Mouse (Mus musculus) intestine, postnatal 0 days (tissue): Measurements from ENCODE around the gene Pnp. TPM values are rescaled to one million over a fixed set of nuclear protein-coding genes. Genes with fewer than 3 reads are reported as not detected.
"Not testable (repeated sequence)": the region's sequence is repeated elsewhere in the genome, so short reads cannot be mapped to it uniquely, and the experiment has no call there.

Experiments
- ATAC-seq: fragments of 200-750 bp; cut with Nextera tagmentation; 2 replicates; pipeline ENCODE4 v1.8.0; 2017; ENCODE audit warnings: mild to moderate bottlenecking, moderate TSS enrichment, moderate library complexity
- H3K27ac ChIP-seq: fragments of 300-500 bp; sonication (generic); 2 replicates; pipeline ENCODE4 v1.5.1; 2014; ENCODE audit warnings: mild to moderate bottlenecking, low read depth, low read length, moderate library complexity
- H3K27me3 ChIP-seq: fragments of 300-500 bp; sonication (generic); replicated peaks from 2 replicates; pipeline ENCODE4 v1.6.1; 2014; ENCODE audit warnings: low read length, mixed read lengths; ENCODE audit not compliant: control insufficient read depth, insufficient read depth
- H3K36me3 ChIP-seq: fragments of 300-500 bp; sonication (generic); 2 replicates; pipeline ENCODE4 v1.6.1; 2014; ENCODE audit warnings: mild to moderate bottlenecking, moderate library complexity; ENCODE audit not compliant: control insufficient read depth, insufficient read depth
- H3K4me1 ChIP-seq: fragments of 300-500 bp; sonication (generic); replicated peaks from 2 replicates; pipeline ENCODE4 v1.6.1; 2014; ENCODE audit warnings: antibody characterized with exemption, low read length, mixed read lengths; ENCODE audit not compliant: control insufficient read depth, insufficient read depth
- H3K4me2 ChIP-seq: fragments of 300-500 bp; sonication (generic); replicated peaks from 2 replicates; pipeline ENCODE4 v1.6.1; 2014; ENCODE audit warnings: low read depth, mild to moderate bottlenecking, moderate library complexity
- H3K4me3 ChIP-seq: fragments of 300-500 bp; sonication (generic); 2 replicates; pipeline ENCODE4 v1.5.1; 2014; ENCODE audit warnings: low read depth, low read length
- H3K9ac ChIP-seq: fragments of 300-500 bp; sonication (generic); 2 replicates; pipeline ENCODE4 v1.6.1; 2014; ENCODE audit warnings: mild to moderate bottlenecking, low read depth, low read length
- H3K9me3 ChIP-seq: fragments of 300-500 bp; sonication (generic); 2 replicates; pipeline ENCODE4 v1.6.1; 2016; ENCODE audit warnings: mixed run types; ENCODE audit not compliant: control insufficient read depth
- CTCF ChIP-seq: sonication (generic); IDR thresholded peaks from 2 replicates; pipeline ENCODE4 v1.5.1; 2016; ENCODE audit warnings: low read depth, mild to moderate bottlenecking, control low read depth, antibody characterized with exemption, moderate library complexity
- WGBS: fragments of 180-500 bp; shearing (Covaris S2); extraction: QIAGEN DNeasy Blood & Tissue Kit; methylation state at CpG from one replicate; pipeline ENCODE4 v1.1.7; 2014; 5-methylcytosine and 5-hydroxymethylcytosine counted together
- polyA plus RNA-seq: library from polyadenylated mRNA; unstranded; fragments of >200 nt; fragmentation: Nextera tagmentation; extraction: Ambion mirVana; gene quantifications from 2 replicates; pipeline ENCODE4 v1.2.1, GENCODE M21; 2015

Pnp gene
- polyA plus RNA-seq, 1 experiment from 2014 or later, result 138 TPM

DNA sequence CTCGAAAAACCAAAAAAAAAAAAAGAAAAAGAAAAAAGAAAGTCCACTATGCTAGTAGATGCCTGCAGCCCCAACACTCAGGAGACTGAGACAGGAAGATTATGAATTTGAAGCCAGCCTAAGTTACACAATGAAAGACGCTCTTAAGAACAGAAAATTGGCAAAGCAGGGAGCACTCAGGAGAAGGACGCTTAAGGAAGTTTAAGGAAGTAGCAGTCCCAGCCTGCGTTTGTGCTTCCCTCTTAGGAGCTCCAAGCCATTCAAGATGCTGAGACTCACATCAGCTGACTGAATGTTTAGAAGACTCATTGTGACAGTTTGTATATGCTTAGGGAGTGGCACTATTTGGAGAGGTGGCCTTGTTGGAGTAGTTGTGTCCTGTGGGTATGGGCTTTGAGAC lies 22.8 kb upstream of the Pnp start:
- WGBS, result 63% methylated on average over 4 of the region's 4 CpGs
- TF ChIP-seq CTCF, result no peak
- H3K4me1 ChIP-seq, result no peaks in the 10 kb centered on the region
- H3K27me3 ChIP-seq, result no peaks in the 10 kb centered on the region
- peaks cover 16% of the 10 kb centered on the region for H3K36me3 ChIP-seq
- ATAC-seq, result no peak
- H3K4me3 ChIP-seq, result no peak overlapping the region
- no peak overlapping the region for H3K9ac ChIP-seq
- H3K27ac ChIP-seq, result no peak overlapping the region
- no peaks in the 10 kb centered on the region for H3K9me3 ChIP-seq
- no peak overlapping the region for H3K4me2 ChIP-seq

GRCm38 (mm10) chr14:50911356-50911755 lies 19.5 kb upstream of the Pnp start:
- H3K27ac ChIP-seq, result no peak overlapping the region
- H3K4me3 ChIP-seq, result no peak overlapping the region
- no peak for ATAC-seq
- peaks cover 39% of the 10 kb centered on the region for H3K36me3 ChIP-seq
- no peaks in the 10 kb centered on the region for H3K9me3 ChIP-seq
- H3K4me2 ChIP-seq, result no peak overlapping the region
- no peaks in the 10 kb centered on the region for H3K27me3 ChIP-seq
- H3K4me1 ChIP-seq, result no peaks in the 10 kb centered on the region
- WGBS, result 53% methylated on average over 3 of the region's 3 CpGs
- no peak for TF ChIP-seq CTCF
- H3K9ac ChIP-seq, result no peak overlapping the region

- H3K9me3 ChIP-seq, H3K27ac ChIP-seq, H3K27me3 ChIP-seq, H3K4me1 ChIP-seq, ATAC-seq, H3K9ac ChIP-seq: not testable (repeated sequence)
- peaks cover 25% of the 10 kb centered on the region for H3K36me3 ChIP-seq
- 63% methylated on average over 1 of the region's 1 CpGs for WGBS
- peak overlapping the region; percentile 76 for H3K4me3 ChIP-seq
- H3K4me2 ChIP-seq, result peak overlapping the region; percentile 96
These were observed 7.4 kb upstream of the Pnp start for GRCm38 (mm10) chr14:50923437-50923836.

DNA sequence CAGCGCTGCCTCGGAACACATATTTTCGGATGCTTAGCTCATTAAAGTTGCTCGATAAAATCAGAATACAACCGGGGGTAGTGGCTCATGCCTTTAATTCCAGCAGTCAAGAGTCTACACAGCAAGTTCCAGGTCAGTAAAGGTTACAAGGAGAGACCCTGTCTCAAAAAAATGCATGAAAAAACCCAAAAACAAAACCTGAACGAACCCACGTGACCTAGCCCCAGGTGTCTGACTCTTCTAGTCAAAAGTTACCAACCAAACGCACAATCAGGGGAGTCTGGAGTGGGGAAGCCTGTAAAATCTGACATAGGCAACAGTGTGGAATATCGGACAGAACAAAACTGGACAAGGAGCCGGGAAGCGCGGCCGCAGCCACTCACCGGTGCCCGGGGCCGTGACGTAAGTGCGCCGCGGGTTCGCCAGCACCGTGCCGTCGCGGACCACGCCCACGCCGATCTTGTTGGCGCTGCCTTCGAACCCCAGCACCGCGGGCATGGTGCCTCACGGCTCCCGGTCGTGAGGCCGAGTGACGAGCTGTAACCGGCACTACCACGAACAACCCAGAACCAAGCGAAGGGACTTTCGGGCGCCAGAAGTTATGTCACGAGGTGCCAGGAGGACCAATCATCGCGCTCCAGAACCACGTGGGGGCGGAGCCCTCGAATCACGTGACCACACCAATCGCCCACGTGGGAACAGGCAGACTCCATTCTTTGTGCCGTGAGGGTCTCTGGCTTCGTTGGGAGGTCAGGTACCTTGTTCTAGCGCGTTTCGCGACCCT lies 6.4 kb upstream of the Pnp start, which contains the start of the genes Osgep and Apex1:
Gene Osgep (minus strand): TSS at position 613 of the 784 bp plus-strand sequence.
Gene Apex1 (plus strand): TSS at position 688 of the 784 bp plus-strand sequence.
- WGBS, result under 1% methylated on average over 57 of the region's 57 CpGs
- H3K27me3 ChIP-seq, result no peaks in the 10 kb centered on the region
- peak within 1 kb of the TSS; percentile 76 for H3K9ac ChIP-seq
- H3K4me2 ChIP-seq, result peak within 1 kb of the TSS; percentile 96
- H3K9me3 ChIP-seq, result no peaks in the 10 kb centered on the region
- H3K4me1 ChIP-seq, result no peaks in the 10 kb centered on the region
- peaks cover 32% of the 10 kb centered on the region for H3K36me3 ChIP-seq
- H3K4me3 ChIP-seq, result peak within 1 kb of the TSS; percentile 76
- peak; percentile 95 for ATAC-seq
- peak within 1 kb of the TSS; percentile 94 for H3K27ac ChIP-seq
- TF ChIP-seq CTCF, result no peak

DNA sequence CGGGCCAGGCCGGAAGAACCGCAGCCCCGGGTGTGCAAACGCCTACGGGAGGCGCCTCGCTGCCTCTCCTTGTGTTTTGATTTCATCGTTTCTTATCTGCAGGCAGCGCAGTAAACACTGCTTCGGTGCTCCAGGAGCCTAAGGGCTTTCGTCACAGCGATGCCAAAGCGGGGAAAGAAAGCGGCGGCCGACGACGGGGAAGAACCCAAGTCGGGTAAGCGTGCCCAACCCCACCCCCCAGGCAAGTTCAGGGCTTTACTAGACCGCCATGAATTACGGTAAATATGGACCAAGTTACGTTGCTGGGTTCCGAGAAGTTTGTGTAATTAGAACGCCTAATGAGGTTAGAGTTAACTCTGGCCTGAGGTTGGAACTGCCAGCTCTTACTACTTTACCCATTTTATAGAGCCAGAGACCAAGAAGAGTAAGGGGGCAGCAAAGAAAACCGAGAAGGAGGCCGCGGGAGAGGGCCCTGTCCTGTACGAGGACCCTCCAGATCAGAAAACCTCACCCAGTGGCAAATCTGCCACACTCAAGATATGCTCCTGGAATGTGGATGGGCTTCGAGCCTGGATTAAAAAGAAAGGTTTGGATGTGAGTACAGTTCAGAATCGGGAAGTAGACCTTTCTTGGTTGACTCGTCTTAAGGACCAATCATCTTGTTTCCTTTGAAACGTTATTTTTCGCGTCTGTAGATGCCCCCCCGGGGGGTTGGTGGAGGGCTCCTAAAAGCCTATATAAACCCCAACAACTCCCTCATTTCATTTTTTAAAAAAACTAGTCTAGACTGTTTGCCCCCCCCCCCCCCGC lies 5.6 kb upstream of the Pnp start:
- Histone ChIP-seq H3K27ac (peak overlapping the region; percentile 94), H3K9ac (peak overlapping the region; percentile 76), H3K9me3 (no peaks in the 10 kb centered on the region), H3K27me3 (no peaks in the 10 kb centered on the region), H3K4me2 (peak overlapping the region; percentile 96), H3K4me3 (peak overlapping the region; percentile 76), H3K4me1 (no peaks in the 10 kb centered on the region), H3K36me3 (peaks cover 30% of the 10 kb centered on the region)
- WGBS, result under 1% methylated on average over 32 of the region's 38 CpGs
- TF ChIP-seq CTCF, result no peak
- peak; percentile 42 for ATAC-seq

- no peak for ATAC-seq
- 0 out of 2 replicates have a peak, but pooled peaks cover 5% of the 10 kb centered on the region for H3K4me1 ChIP-seq
- no peak overlapping the region for H3K4me2 ChIP-seq
- no peak overlapping the region for H3K9ac ChIP-seq
- no peak for TF ChIP-seq CTCF
- WGBS, result 62% methylated on average over 3 of the region's 3 CpGs
- no peak overlapping the region for H3K4me3 ChIP-seq
- H3K36me3 ChIP-seq, result peaks cover 30% of the 10 kb centered on the region
- H3K9me3 ChIP-seq, result no peaks in the 10 kb centered on the region
- H3K27ac ChIP-seq, result no peak overlapping the region
- H3K27me3 ChIP-seq, result no peaks in the 10 kb centered on the region
These were observed 3.5 kb upstream of the Pnp start for GRCm38 (mm10) chr14:50927366-50927765.
